Mouse (Mus musculus) ES-CJ7 (cell line): ENCODE results near the gene Aff3.

Source experiments
- DNase-seq: peaks from one replicate; pipeline ENCODE4 v3.0.0; 2011; ENCODE audit warnings: low read depth, low spot score

Aff3 gene

GRCm38 (mm10) chr1:38545282-38545945, 119.3 kb downstream of the Aff3 start:
- DNase-seq, result no peak

DNA sequence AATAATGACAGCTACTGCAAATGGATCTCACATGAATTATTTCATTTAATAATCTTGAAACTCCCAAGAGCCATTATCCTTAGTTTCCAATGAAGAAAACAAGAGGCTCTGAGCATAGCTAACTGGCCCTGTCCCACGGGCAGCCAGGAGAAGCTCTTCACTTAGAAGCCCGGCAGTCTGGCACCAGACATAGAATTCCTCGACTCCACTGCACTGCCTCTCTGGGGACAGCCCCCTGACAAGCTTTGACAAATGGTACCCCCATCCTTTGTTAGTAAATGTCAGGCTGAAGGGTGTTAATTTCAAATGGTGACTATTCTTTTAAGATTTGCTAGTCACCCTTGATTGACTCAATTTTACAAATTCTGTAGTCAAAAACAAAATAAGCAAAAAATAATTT, 120.3 kb downstream of the Aff3 start:
- DNase-seq, result no peak

DNA sequence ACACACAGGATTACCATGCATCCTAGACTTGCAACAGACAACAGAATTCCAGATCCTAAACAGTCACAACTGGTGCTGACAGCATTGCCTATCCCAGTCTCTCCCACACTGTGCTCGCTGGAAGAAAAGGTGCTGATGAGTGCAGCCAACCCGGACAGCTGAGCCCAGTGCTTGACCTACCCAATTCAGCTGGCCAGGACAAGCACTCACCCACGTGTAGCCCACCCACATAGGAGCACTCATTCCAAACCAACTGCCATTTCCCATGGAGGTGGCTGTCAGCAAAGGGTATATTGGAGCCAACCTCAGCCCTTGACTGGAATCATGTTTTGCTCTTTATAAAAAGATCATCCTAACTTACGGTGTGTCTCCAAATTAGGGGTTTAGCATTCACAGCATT, 123.2 kb downstream of the Aff3 start:
- no peak for DNase-seq

GRCm38 (mm10) chr1:38536929-38537540, 127.7 kb downstream of the Aff3 start:
- DNase-seq, result no peak

DNA sequence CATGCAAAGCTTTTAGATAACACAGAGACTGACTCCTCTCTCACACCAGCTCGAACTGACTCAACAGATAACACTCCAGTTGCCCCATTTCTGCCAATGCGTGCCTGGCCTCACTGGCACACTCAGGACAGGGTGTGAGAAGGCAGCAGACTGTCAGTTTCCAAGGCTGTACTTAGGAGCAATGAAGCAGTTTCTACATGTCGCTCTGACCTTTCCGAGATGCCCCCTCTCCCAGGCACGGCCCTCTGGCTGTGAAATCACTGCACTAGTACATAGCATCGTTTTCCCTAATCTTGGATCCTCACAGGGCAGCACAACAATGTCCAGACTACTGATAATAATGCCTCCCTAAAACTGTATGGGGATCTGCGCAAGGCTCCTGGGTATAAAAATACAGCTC, 132.2 kb downstream of the Aff3 start:
- DNase-seq, result no peak

GRCm38 (mm10) chr1:38528607-38529006, 136.1 kb downstream of the Aff3 start:
- DNase-seq, result no peak

GRCm38 (mm10) chr1:38526568-38526967, 138.2 kb downstream of the Aff3 start:
- DNase-seq, result no peak

GRCm38 (mm10) chr1:38521651-38522050, 143.1 kb downstream of the Aff3 start:
- no peak for DNase-seq

GRCm38 (mm10) chr1:38516225-38516624, 148.5 kb downstream of the Aff3 start:
- no peak for DNase-seq

DNA sequence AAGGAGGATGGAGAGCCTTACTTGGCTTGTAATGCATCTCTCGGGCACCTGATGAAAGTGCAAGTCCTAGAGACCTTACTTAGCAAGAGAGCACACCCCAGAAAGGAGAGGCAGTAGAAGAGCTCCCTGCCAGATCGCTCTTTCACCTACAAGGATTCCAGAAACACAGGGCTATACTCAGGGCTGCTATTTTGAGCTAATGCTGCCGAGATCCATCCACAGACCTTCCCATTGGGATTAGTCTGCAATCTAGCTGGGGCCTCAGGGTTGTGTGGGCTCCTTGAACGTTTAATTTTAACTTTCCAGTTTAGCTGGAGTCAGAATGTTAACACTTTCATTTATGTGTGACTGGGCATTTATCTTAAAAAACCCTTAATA, 150.1 kb downstream of the Aff3 start:
- DNase-seq, result no peak

DNA sequence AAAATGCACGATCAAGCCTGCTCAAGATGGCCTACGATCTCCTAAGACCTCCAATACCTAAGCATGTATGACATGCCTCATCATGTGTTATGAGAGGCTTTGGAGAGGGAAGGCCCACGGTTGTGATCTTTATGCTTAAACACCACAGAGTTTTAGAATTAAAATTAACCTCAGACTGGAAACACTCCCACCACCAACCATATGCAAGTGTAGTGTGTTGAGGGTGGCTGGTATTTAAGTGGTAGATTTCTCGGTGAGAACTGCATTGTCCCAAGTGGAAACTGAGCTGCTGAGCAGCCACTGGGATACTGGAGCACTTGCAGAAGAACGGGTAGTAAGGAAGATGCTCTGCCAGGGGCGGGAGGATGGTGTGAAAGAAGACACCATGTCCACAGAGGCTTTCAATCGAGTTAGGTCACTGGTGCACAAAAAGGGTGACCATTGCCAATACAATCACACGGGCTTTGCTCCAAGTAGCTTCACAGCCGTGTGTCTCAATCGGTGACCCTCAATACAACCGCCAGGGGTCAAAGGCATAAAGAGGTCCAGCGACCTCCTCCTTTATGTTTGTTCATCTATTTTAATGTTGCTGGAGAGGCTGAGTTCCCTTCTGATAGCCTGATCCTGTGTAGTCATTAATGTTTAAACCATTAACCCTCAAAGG, 150.7 kb downstream of the Aff3 start:
- no peak for DNase-seq

DNA sequence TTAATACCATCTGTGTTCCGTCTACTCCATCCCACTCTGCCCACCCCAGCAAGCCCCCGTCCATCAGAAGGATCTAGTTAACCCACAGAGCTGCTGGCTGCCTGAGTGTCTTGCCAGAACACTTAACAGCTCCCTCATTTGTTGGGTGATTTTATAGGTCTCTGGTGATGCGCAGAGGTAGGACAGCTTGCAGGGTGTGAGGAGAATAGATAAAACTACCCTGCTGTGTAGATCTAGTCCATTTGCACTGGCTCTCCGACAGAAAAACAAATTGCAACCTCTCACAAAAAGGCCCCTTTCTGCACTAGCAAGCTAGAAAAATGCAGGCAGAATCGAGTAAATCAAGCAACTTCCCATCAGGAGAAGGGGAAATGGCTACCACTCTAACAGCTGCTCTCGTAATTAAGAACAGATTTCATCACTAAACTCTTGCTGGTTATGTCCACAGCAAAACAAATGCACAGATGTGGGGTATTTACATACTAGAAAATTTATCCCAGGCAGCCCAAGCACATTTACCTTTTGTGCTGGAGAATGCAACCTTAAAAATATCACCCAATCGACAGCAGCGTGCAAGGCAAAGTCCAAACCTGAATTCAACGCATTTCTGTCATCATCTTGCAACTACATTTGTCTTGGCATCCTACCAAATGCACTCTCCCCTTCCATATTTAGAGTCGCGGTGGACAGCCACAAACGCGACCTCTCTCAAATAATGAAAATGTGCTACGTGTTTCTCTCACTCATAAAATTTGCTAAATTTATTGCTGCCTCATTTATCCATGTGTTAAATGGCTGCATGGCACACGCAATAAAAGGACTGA, 152.3 kb downstream of the Aff3 start:
- no peak for DNase-seq

- DNase-seq, result no peak
Measured at GRCm38 (mm10) chr1:38511076-38511475, 153.7 kb downstream of the Aff3 start.

- DNase-seq, result no peak
Measured at GRCm38 (mm10) chr1:38509301-38509700, 155.5 kb downstream of the Aff3 start.

- no peak for DNase-seq
Measured at GRCm38 (mm10) chr1:38507636-38508179, 157.0 kb downstream of the Aff3 start.

DNA sequence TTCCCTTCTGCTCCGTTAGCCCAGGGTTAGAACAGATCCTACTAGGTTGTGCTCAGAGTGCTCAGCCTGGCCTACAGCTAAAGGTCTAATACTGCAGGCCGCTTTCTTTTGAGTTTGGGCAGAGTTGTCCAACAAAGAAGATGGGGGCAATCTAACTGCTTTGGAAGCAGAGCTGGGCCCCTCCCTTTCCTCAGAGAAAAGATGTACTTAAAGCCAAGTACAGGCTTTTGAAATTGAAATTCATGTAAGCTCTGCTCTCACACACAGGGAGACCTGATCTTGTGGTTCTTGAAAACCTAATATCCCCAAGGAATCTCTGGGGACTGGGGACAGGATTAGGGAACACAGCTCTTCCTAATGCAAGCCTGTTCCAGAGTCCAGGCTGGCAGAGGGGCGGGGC, 158.4 kb downstream of the Aff3 start:
- peak; percentile 73 for DNase-seq

GRCm38 (mm10) chr1:38503431-38504089, 161.2 kb downstream of the Aff3 start:
- peak; percentile 62 for DNase-seq

DNA sequence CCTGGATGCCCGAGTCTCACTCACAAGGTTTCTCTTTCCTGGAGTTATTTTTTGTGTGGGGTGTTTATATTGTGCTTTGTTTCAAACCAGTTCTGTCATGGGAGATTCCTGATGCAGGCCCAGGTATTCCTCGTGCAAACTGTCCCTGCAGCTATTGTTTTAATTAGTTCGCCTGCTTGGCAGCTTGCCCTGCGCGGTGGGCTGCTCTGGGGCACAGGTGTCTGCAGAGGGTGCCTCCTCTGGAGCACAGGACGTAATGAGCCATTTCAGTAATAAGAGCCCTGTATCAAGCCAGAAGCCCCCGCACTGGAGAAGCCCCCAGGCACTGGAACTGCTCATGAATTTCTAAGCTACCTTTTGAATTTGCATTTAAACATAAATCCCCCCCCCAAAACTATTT, 162.0 kb downstream of the Aff3 start:
- DNase-seq, result no peak

DNA sequence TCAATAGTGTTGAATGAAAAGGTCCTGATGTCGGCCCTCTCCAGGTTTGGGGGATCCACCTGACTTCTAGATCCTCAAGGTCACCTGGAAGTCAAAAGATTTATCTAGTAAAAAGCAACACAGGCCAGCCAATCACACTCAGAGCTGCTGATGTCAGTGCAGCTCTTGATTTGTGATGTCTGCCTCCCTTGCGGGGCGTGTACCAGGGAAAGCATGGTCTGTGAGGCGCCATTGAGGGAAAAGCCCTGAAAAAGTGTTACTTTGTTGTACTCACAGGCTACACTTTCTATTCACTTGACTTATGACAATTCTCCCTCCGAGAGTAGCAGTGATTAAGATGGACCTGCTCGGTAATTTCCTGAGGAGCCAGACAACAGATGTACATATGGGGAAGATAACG, 163.5 kb downstream of the Aff3 start:
- peak; percentile 25 for DNase-seq

DNA sequence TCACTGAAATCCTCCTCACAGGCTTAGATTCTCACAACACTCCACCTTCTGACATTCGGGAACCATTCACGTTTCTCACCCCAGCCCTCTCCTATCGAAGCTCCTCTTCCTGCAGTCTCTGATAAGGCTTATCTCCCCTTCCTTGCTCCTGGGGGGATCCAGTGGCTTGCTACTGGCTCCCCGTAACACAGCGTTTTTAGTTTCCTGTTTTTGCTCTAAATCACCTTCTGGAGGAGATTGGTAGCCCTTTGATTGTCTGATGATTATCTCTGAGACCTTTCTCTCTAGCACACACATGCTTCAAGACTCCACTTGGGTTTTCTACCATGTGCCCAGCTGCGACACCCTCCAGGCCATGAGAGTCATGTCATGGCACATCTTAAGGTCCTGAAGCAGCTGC, 165.3 kb downstream of the Aff3 start:
- DNase-seq, result no peak

GRCm38 (mm10) chr1:38497576-38497975, 167.2 kb downstream of the Aff3 start:
- DNase-seq, result no peak
